Mouse (Mus musculus): ENCODE data around the gene Aip.

Aip gene

DNA sequence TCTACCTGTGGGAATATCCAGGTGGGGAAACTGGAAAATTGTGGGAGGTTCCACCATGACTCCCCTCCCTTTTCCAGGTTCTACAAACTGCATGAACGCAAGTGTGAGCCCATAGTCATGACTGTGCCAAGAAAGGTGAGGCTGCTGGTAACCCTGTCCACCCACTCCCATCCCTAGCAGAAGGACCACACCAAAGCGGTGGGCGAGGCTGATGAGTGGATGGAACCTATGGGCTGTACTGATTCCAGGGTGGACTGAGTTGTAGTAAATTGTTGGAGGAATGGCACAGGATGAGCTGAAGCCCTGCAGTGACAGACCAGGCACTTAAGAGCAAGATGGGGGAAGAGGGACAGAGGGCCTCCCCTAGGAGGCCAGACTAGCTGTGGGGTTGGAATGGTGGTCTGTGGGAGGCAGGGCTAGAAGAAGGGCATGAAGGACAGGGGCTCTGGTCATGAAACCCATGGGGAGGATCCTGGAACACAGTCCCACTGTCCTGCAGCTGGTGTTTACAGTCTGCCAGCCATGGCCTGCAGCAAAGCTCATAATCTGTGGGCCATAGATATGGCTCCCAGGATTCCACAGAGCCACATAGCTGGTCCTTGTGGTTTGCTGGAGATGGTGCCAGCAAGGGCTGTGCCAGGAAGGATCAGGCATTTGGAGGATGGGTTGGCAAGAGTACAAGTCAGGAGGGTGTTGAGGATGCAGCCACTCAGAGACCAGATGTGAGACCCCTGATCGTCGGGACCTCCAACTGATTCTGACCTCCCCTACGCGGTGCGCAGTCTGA lies 27.0 kb upstream of the Aip start:
- DNase-seq (ENCODE audit: low spot score in 2 of 2), result no peak

GRCm38 (mm10) chr19:4151898-4152297 lies 26.2 kb upstream of the Aip start:
- no peak for DNase-seq (ENCODE audit: low spot score in 2 of 2)

GRCm38 (mm10) chr19:4151488-4151860 lies 25.8 kb upstream of the Aip start:
- DNase-seq (ENCODE audit: low spot score in 2 of 2), result no peak

DNA sequence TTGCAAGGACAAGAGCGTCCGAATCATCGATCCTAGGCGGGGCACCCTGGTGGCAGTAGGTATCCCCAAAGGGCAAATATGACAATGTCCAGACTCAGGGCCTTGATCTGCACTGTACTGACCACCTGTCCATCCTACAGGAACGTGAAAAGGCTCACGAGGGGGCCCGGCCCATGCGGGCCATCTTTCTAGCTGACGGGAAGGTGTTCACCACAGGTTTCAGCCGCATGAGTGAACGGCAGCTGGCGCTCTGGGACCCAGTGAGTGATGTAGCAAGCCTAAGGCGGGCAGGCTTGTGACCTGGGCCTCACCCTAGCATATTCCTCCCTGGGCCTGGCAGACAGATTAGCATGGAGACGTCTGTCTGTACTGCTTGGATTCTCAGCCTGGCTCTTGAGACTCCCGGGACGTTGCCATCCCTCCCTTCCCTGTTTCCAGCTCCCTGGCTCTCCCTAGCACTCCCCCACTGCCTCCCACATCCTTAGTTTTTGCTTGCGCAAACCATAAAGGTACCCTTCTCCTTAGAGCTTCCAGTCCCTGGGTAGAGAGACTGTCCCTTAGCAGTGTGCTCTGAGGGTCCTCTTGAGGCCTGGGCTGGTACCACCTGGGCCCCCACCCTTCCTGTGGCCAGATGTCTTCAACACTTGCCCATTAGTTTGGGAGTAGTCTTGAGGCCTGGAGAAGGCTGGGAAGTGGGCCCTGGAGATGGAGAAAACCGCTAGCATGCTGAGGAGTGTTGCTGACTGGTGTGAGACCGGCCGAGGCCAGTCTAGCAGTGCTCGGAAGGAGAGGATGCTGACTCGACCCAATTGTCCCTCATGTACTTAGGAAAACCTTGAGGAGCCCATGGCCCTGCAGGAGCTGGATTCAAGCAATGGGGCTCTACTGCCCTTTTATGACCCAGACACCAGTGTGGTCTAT lies 25.2 kb upstream of the Aip start:
- no peak for DNase-seq (ENCODE audit: low spot score in 2 of 2)

- no peak for DNase-seq (ENCODE audit: low spot score in 2 of 2)
Observed at GRCm38 (mm10) chr19:4149764-4150461, 24.3 kb upstream of the Aip start.

DNA sequence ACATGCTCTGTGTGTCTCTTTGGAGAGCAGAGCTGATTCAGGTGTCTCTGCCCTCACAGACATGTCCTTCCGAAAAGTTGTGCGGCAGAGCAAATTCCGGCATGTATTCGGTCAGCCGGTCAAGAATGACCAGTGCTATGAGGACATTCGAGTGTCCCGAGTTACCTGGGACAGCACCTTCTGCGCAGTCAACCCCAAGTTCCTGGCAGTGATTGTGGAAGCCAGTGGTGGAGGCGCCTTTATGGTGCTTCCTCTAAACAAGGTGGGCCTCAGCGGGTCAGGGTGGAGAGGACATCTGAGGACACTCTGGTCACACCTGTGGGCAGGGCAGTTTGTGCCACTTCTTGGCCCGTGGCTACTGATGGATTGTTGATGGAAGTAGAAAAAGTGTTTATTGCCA lies 23.6 kb upstream of the Aip start:
- no peak for DNase-seq (ENCODE audit: low spot score in 2 of 2)

GRCm38 (mm10) chr19:4148819-4149218 lies 23.2 kb upstream of the Aip start:
- no peak for DNase-seq (ENCODE audit: low spot score in 2 of 2)

- DNase-seq (ENCODE audit: low spot score in 2 of 2), result peak; percentile 87 to 93
Observed at GRCm38 (mm10) chr19:4148491-4148806, 22.8 kb upstream of the Aip start, which contains the start of gene Coro1b. TSS of gene Coro1b (plus strand) at chr19:4148619.

DNA sequence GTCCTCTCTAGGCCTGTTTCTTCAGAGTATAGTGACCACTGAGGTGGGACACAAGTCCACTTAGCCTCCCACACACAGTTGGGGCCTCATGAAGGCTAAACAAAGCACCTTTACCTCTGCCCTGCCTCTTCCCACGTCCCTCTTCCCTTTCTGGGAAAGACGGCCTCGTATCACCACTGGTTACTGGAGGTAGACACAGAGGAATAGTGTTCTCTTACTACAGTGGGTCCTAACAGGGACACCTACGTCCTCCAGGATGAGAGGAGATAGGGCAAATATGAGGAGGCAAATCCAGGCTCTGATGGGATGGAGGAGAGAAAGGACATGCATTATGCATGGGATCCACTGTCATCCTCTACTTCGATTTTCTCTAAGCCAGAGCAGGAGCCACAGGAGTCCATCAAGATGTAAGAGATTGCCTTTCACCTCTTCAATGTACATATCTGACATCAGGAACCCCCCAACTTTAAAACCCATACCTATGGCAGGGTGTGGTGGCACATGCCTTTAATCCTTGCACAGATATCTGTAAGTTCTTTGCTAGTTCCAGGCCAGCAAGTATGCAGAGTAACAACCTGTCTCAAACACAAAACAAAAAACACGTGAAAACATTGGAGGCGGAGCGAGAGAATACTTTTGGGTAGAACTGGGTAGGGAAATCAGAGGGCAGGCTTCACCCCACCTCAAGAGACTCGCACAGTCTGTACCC lies 22.3 kb upstream of the Aip start:
- no peak for DNase-seq (ENCODE audit: low spot score in 2 of 2)

DNA sequence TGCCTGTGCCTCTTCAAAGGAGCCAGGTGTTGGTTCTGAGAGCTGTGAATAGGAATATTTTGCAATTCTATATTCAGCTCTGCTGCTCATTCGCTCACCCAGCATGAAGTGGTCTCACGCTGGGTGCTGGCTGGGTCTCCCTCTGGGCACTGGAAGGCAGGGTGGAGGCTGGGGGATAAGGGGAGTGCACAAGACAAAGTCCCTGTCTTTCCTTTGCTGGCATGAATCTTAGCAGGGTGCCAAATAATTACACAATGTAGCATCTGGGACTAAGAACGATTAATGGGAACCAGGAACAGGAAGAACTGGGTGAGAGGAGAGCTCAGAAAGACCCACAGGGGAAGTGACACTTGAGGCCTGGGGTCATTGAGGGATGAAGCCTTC lies 21.4 kb upstream of the Aip start:
- no peak for DNase-seq (ENCODE audit: low spot score in 2 of 2)

- DNase-seq (ENCODE audit: low spot score in 2 of 2), result no peak
Observed at GRCm38 (mm10) chr19:4146366-4147021, 20.8 kb upstream of the Aip start.

DNA sequence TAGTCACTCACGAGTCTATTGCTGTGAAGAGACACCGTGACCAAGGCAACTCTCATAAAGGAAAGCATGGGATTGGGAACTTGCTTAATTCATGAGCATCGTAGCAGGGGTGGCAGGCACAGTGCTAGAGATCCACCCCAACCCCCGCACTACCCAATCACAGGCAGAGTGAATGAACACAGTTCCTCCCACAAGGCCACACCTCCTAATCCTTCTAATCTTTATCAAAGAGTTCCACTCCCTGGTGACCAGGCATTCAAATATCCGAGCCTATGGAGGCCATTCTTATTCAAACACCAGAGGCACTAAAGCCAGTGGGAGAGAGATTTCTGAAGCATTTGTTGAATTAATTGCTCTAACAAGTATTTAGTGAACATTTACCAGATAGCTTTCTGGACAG lies 20.3 kb upstream of the Aip start:
- DNase-seq (ENCODE audit: low spot score in 2 of 2), result no peak

DNA sequence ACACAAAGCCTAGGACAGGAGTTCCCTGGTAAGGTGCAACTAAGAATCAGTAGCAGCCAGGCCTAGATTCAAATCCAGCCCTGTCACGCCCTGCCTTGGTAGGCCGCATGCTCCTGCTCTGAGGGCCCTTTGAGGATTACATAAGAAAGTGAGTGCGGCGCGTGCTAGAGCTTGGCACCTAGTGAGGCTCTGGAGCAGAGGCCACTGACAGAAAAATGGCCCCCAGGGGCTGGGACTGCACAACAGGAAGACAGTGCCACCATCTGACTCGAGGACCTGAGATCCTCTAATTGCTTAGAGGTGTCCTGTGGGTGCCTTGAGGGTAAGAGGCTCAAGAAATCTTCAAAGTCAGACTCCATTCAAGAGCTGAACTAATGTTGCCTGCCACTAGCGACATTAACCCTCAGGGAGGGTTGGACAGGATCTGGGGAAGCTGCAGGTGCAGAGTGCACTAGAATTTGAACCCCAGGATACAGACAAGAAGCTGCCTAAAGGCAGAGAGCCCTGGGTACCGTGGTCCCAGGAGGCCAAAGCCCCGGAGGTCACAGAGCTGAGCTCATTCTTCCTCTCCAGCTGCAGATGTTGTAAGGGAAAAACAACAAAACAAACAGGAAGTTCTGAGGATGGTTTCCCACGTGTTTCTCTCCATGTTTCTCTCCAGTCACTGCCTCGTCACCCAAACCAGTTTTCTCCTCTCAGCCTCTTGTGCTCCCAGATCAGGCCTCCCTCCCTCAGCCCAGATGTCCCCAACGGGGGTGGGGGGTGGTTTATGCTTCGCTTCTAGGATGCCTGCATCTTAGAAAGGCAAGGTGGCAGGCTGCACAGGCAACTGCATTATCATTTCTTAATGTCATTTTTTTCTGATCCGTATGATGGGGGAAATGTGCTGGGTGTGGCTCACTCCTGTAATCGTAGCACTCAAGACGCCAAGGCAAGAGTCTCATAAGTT lies 19.2 kb upstream of the Aip start:
- no peak for DNase-seq (ENCODE audit: low spot score in 2 of 2)

DNA sequence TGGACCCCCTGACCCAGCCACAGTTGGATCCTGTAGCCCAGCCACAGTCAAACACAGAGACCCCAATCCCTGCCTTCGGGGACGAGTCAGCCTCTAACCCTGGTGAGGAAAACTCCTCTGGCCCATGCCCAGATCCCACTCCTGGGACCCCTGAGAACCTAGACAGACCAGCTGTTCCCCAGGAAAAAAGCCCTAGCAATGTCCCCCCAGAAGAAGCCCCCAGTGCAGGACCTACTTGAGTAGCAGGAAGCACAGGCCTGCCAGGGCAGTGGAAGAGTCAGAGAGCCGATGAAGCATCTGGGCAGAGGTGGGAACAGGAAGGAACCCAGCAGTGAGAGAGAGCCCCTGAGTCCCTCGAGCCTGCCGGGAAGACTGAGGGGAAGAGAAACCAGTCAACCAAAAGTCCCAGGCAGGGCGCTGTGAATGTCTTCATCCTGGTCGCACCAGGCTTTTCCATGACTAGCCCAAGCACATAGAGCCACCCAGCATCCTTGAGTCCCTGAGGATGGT lies 18.2 kb upstream of the Aip start, which contains the start of gene Cabp4:
Cabp4 (minus strand) TSS at position 275 of the 510 bp plus-strand sequence.
- DNase-seq (ENCODE audit: low spot score in 2 of 2), result no peak

GRCm38 (mm10) chr19:4142416-4143173 lies 16.9 kb upstream of the Aip start:
- no peak for DNase-seq (ENCODE audit: low spot score in 2 of 2)

DNA sequence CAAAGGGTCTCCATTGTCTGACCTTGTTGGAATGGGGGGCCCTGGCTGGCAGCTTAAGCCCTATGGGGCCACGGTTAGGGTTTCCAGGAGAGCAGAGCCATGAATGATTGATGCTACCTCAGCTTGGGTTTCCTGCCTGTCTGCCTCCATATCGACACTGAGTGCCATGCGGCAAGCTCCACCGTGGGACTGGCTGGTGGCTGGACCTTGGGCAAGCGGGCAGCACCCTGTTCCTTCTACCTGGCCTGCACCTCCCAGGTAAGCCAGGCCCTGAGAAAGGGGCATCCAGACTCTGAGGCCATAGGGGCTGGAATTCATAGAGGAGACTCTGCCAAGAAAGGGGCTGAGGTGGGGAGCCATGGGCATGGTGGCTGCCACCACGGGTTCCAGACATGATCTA lies 14.5 kb upstream of the Aip start:
- DNase-seq (ENCODE audit: low spot score in 2 of 2), result no peak

GRCm38 (mm10) chr19:4139446-4139845 lies 13.8 kb upstream of the Aip start, which contains the start of gene Gpr152:
TSS of gene Gpr152 (plus strand) at chr19:4139787.
- DNase-seq (ENCODE audit: low spot score in 2 of 2), result no peak

DNA sequence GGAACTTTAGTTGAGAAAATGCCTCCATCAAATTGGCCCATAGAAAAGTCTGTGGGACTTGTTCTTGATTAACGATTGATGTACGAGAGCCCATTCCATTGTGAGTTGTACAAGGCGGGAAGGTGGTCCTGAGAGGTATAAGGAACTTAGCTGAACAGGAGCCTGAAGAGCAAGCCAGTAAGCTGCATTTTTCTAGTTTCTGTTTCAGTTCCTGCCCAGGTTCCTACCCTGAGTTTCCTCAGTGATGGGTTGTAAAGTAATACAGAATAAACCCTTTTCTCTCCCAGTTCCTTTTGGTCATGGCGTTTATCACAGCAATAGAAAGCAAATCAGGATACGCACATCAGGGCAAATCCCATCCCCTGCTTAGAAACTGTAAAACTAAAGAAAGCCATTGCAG lies 12.3 kb upstream of the Aip start:
- DNase-seq (ENCODE audit: low spot score in 2 of 2), result no peak

- DNase-seq (ENCODE audit: low spot score in 2 of 2), result no peak
Observed at GRCm38 (mm10) chr19:4136463-4136862, 10.8 kb upstream of the Aip start.
